Mouse (Mus musculus) hindbrain, embryonic 13.5 days (tissue): ENCODE data around the gene Rapgef6. TPM values are rescaled to one million over a fixed set of nuclear protein-coding genes. Genes with fewer than 3 reads are reported as not detected.
A peak's percentile ranks its signal among the peaks of the same experiment; 100 is the strongest.
"Not testable (repeated sequence)": the region's sequence is repeated elsewhere in the genome, so short reads cannot be mapped to it uniquely, and the experiment has no call there.

ENCODE experiments used
- ATAC-seq: fragments of 200-750 bp; cut with Nextera tagmentation; 2 replicates; pipeline ENCODE4 v1.8.0; 2017; ENCODE audit warnings: moderate TSS enrichment; ENCODE audit not compliant: low FRiP score
- H3K27ac ChIP-seq: fragments of 300-500 bp; sonication (generic); 2 replicates; pipeline ENCODE4 v1.5.1; 2015; ENCODE audit warnings: inconsistent platforms, mild to moderate bottlenecking, moderate library complexity
- H3K27me3 ChIP-seq: fragments of 300-500 bp; sonication (generic); 2 replicates; pipeline ENCODE4 v1.6.1; 2015; ENCODE audit warnings: mild to moderate bottlenecking, inconsistent platforms
- H3K36me3 ChIP-seq: fragments of 300-500 bp; sonication (generic); 2 replicates; pipeline ENCODE4 v1.6.1; 2015; ENCODE audit warnings: mild to moderate bottlenecking, inconsistent platforms
- H3K4me1 ChIP-seq: fragments of 300-500 bp; sonication (generic); replicated peaks from 2 replicates; pipeline ENCODE4 v1.6.1; 2015; ENCODE audit warnings: inconsistent platforms
- H3K4me2 ChIP-seq: fragments of 300-500 bp; sonication (generic); 2 replicates; pipeline ENCODE4 v1.6.1; 2015; ENCODE audit warnings: inconsistent platforms, mild to moderate bottlenecking, moderate library complexity
- H3K4me3 ChIP-seq: fragments of 300-500 bp; sonication (generic); 2 replicates; pipeline ENCODE4 v1.5.1; 2015; ENCODE audit warnings: mild to moderate bottlenecking, inconsistent platforms
- H3K9ac ChIP-seq: fragments of 300-500 bp; sonication (generic); 2 replicates; pipeline ENCODE4 v1.6.1; 2015; ENCODE audit warnings: mild to moderate bottlenecking, inconsistent platforms
- H3K9me3 ChIP-seq: fragments of 300-500 bp; sonication (generic); 2 replicates; pipeline ENCODE4 v1.6.1; 2016; ENCODE audit warnings: inconsistent platforms
- WGBS: fragments of 180-500 bp; shearing (Covaris S2); methylation state at CpG from one replicate; pipeline ENCODE4 v1.1.7; 2015; 5-methylcytosine and 5-hydroxymethylcytosine counted together
- polyA plus RNA-seq: library from polyadenylated mRNA; unstranded; fragments of >200 nt; fragmentation: Nextera tagmentation; extraction: Ambion mirVana; gene quantifications from 2 replicates; pipeline ENCODE4 v1.2.1, GENCODE M21; 2015

The Rapgef6 gene
- polyA plus RNA-seq, 1 experiment from 2014 or later = 43.3 TPM

DNA sequence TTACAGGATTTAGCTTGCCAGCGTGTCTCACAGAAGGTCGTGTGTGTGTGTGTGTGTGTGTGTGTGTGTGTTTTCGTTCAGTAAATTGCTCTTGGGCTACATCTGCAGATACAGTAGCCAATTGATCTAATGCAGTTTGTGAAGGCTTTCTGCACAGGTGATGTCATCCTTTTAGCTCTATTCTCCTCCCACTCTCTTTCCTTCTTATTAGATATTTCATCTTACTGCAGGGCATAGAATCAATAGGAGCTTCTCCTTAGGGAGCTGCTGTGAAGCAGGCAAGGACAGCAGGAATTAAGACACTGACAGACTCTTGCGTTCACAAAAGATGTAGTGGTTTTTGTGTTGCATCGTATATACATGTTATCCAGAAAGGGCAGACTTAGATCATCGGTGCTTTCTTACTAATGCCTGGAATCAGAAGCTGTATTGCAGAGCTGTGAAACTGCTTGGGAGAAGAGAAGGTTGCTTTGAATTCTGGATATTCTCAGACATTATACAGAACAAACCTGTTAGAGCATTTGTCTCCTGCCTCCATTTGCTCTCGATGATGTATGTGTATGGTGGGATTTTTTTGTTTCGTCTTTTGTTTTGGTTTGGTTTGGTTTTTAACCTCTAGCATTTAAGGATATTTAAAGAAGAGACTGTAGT, 73.4 kb downstream of the Rapgef6 start:
- Histone ChIP-seq H3K9me3 (no peaks in the 10 kb centered on the region), H3K36me3 (no peaks in the 10 kb centered on the region), H3K9ac (peak overlapping the region; percentile 65), H3K4me3 (peak overlapping the region; percentile 31), H3K27me3 (no peaks in the 10 kb centered on the region), H3K4me1 (peaks cover 16% of the 10 kb centered on the region), H3K27ac (peak overlapping the region; percentile 87), H3K4me2 (peak overlapping the region; percentile 49)
- peak; percentile 78 for ATAC-seq
- 68% methylated on average over 8 of the region's 8 CpGs for WGBS

GRCm38 (mm10) chr11:54597902-54598447, 75.3 kb downstream of the Rapgef6 start:
- 42% methylated on average over 1 of the region's 1 CpGs for WGBS
- peak overlapping the region; percentile 44; the same call in 1 of the 2 replicates for H3K9ac ChIP-seq
- ATAC-seq = no peak
- no peaks in the 10 kb centered on the region for H3K9me3 ChIP-seq
- H3K36me3 ChIP-seq = no peaks in the 10 kb centered on the region
- H3K27me3 ChIP-seq = no peaks in the 10 kb centered on the region
- H3K4me3 ChIP-seq = peak overlapping the region; percentile 35
- H3K4me2 ChIP-seq = peak overlapping the region; percentile 45
- peak overlapping the region; percentile 5; the same call in 1 of the 2 replicates for H3K27ac ChIP-seq
- peaks cover 12% of the 10 kb centered on the region for H3K4me1 ChIP-seq

- WGBS = 93% methylated on average over 2 of the region's 2 CpGs
Observed at GRCm38 (mm10) chr11:54601121-54601520, 78.5 kb downstream of the Rapgef6 start.

DNA sequence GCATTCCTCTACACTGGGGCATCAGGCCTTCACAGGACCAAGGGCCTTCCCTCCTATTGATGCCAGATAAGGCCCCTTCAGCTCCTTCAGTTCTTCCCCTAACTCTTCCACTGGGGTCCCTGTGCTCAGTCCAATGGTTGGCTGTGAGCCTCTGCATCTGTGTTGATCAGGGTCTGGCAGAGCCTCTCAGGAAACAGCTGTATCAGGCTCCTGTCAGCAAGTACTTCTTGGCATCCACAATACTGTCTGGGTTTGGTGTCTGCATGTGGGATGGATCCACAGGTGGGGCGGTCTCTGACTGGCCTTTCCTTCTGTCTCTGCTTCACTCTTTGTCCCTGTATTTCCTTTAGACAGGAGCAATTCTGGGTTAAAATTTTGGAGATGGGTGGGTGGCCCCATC, 80.1 kb downstream of the Rapgef6 start:
- not testable (repeated sequence) for H3K9ac ChIP-seq, H3K36me3 ChIP-seq, H3K27me3 ChIP-seq, H3K9me3 ChIP-seq, H3K4me2 ChIP-seq, H3K4me1 ChIP-seq, H3K4me3 ChIP-seq, H3K27ac ChIP-seq, ATAC-seq
- WGBS = 94% methylated on average over 1 of the region's 1 CpGs

More at GRCm38 (mm10) chr11:54601121-54601520, 78.5 kb downstream of the Rapgef6 start:
- no peak overlapping the region for H3K27ac ChIP-seq
- no peak for ATAC-seq
- peaks cover 4% of the 10 kb centered on the region; the same call in 1 of the 2 replicates for H3K4me1 ChIP-seq
- no peaks in the 10 kb centered on the region for H3K27me3 ChIP-seq
- no peak overlapping the region for H3K4me2 ChIP-seq
- H3K4me3 ChIP-seq = no peak overlapping the region
- H3K36me3 ChIP-seq = no peaks in the 10 kb centered on the region
- H3K9me3 ChIP-seq = no peaks in the 10 kb centered on the region
- no peak overlapping the region for H3K9ac ChIP-seq

- Histone ChIP-seq H3K4me3 (no peak overlapping the region), H3K4me2 (no peak overlapping the region), H3K9ac (no peak overlapping the region), H3K36me3 (no peaks in the 10 kb centered on the region), H3K4me1 (no peaks in the 10 kb centered on the region; the same call in 1 of the 2 replicates), H3K27ac (no peak overlapping the region), H3K27me3 (no peaks in the 10 kb centered on the region), H3K9me3 (no peaks in the 10 kb centered on the region)
- no peak for ATAC-seq
- 71% methylated on average over 3 of the region's 3 CpGs for WGBS
Observed at GRCm38 (mm10) chr11:54604415-54604814, 81.8 kb downstream of the Rapgef6 start.

DNA sequence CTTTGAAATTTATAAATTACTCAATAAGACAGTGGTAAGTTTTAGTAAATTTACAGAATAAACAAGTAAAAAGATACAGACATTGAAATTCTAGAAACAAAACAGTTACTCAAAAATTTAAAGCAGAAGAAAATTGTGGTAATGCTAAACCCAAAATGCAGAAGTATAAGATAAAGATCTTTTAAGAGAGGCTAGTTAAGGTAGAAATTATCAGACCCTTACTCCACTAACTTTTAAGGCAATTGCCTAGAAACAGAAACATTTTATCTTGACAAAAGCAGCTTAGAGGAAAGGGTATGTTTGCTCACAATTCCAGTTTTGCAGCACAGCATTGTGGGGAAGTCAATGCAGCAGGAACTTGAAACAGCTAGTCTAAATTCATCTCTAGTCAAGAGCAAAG, 91.0 kb downstream of the Rapgef6 start:
- no peak for ATAC-seq
- H3K27me3 ChIP-seq = no peaks in the 10 kb centered on the region
- H3K9me3 ChIP-seq = no peaks in the 10 kb centered on the region
- H3K27ac ChIP-seq = no peak overlapping the region
- no peaks in the 10 kb centered on the region for H3K4me1 ChIP-seq
- no peak overlapping the region for H3K4me3 ChIP-seq
- no peak overlapping the region for H3K9ac ChIP-seq
- no peak overlapping the region for H3K4me2 ChIP-seq
- no peaks in the 10 kb centered on the region for H3K36me3 ChIP-seq

GRCm38 (mm10) chr11:54614560-54614959, 91.9 kb downstream of the Rapgef6 start:
- no peak overlapping the region for H3K4me2 ChIP-seq
- no peaks in the 10 kb centered on the region for H3K36me3 ChIP-seq
- H3K4me3 ChIP-seq = no peak overlapping the region
- 95% methylated on average over 1 of the region's 1 CpGs for WGBS
- no peak overlapping the region for H3K27ac ChIP-seq
- no peak overlapping the region for H3K9ac ChIP-seq
- H3K4me1 ChIP-seq = no peaks in the 10 kb centered on the region
- no peak for ATAC-seq
- H3K27me3 ChIP-seq = no peaks in the 10 kb centered on the region
- no peaks in the 10 kb centered on the region for H3K9me3 ChIP-seq

DNA sequence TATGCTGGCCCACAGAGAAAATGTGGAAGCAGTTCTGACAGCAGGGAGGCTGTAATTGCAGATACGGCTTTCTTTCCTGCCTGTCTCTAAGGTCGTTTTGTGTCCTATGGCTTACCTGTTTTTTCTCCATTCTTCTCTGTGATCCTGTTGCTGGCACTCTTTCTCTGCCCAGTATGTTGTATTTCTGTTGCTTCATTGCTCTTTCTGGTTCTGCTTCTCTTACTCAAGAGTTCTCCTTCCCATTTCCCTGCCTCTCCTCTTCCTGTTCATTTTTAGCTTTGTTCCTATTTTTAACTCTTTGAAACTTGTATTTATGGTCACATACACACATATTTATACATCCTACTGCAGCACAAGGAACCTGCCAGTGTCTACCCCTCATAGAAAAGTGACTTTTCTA, 96.2 kb downstream of the Rapgef6 start:
- Histone ChIP-seq H3K27me3 (no peaks in the 10 kb centered on the region), H3K4me2 (no peak overlapping the region), H3K4me1 (no peaks in the 10 kb centered on the region), H3K36me3 (peaks cover 9% of the 10 kb centered on the region), H3K4me3 (no peak overlapping the region), H3K27ac (no peak overlapping the region), H3K9ac (no peak overlapping the region), H3K9me3 (no peaks in the 10 kb centered on the region)
- WGBS = 52% methylated on average over 2 of the region's 2 CpGs
- ATAC-seq = no peak

DNA sequence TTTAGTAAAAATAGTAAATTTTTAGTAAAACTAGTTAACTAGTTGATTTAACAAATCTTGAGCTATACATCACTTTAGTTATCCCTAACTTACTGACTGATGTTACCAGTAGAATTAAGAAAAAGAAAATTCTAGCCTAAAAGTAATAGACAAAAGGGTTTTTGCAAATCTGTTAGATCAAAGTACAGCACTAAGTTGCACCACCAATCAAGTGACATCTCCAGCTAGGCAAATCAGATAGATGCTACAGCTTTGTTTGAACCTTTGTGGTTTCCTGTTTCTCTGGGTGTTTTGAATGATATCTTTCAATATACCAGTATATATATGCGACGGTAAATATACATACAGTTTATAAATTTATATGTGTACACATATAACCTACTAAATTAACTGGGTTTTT, 99.1 kb downstream of the Rapgef6 start:
- no peak overlapping the region for H3K27ac ChIP-seq
- H3K4me2 ChIP-seq = no peak overlapping the region
- H3K27me3 ChIP-seq = no peaks in the 10 kb centered on the region
- ATAC-seq = no peak
- no peaks in the 10 kb centered on the region for H3K9me3 ChIP-seq
- H3K36me3 ChIP-seq = peaks cover 9% of the 10 kb centered on the region
- H3K4me1 ChIP-seq = no peaks in the 10 kb centered on the region
- H3K9ac ChIP-seq = no peak overlapping the region
- 96% methylated on average over 2 of the region's 2 CpGs for WGBS
- H3K4me3 ChIP-seq = no peak overlapping the region

DNA sequence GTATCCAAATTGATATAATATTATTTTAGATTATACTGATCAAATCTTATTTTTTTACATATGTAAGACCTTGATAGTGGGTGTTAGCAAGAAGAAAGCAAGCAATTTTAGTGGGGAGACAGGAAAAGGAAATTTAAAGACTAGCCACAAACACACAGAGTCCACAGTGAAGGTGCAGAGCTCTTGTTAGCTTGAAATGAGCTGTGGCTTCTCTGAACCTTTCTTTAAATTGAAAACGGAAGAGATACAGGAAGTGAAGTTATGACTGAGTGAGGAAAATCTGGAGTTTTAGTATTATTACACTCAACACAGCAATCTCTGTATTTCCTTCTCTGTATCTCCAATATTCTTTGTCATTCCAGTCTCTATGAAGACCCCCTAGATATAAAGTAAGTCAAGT, 104.3 kb downstream of the Rapgef6 start:
- Histone ChIP-seq H3K27me3 (no peaks in the 10 kb centered on the region), H3K4me3 (no peak overlapping the region), H3K4me2 (no peak overlapping the region), H3K9ac (no peak overlapping the region), H3K9me3 (no peaks in the 10 kb centered on the region), H3K27ac (no peak overlapping the region), H3K4me1 (no peaks in the 10 kb centered on the region), H3K36me3 (peaks cover 13% of the 10 kb centered on the region)
- 90% methylated on average over 1 of the region's 1 CpGs for WGBS
- no peak for ATAC-seq

DNA sequence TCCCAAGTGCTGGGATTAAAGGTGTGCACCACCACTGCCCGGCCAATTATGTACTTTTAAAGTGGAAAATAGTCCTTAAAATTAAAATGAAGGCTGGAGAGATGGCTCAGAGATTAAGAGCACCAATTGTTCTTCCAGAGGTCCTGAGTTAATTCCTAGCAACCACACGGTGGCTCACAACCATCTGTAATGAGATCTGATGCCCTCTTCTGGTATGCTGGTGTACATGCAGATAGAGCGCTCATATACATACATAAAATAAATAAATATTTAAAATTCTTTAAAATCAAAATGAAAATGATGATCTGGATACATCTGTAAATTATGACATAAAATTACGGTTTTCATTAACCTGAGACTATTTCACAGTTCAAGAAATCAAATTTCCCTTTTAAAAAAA, 123.8 kb downstream of the Rapgef6 start:
- H3K9me3 ChIP-seq = no peaks in the 10 kb centered on the region
- no peak for ATAC-seq
- no peaks in the 10 kb centered on the region for H3K4me1 ChIP-seq
- H3K27me3 ChIP-seq = no peaks in the 10 kb centered on the region
- no peak overlapping the region for H3K4me3 ChIP-seq
- H3K9ac ChIP-seq = no peak overlapping the region
- H3K27ac ChIP-seq = no peak overlapping the region
- no peak overlapping the region for H3K4me2 ChIP-seq
- WGBS = 96% methylated on average over 4 of the region's 4 CpGs
- H3K36me3 ChIP-seq = peaks cover 26% of the 10 kb centered on the region

- H3K4me1 ChIP-seq = no peaks in the 10 kb centered on the region
- H3K27me3 ChIP-seq = no peaks in the 10 kb centered on the region
- H3K9me3 ChIP-seq = no peaks in the 10 kb centered on the region
- H3K9ac ChIP-seq = no peak overlapping the region
- H3K36me3 ChIP-seq = peaks cover 23% of the 10 kb centered on the region
- no peak overlapping the region for H3K27ac ChIP-seq
- no peak overlapping the region for H3K4me2 ChIP-seq
- ATAC-seq = no peak
- H3K4me3 ChIP-seq = no peak overlapping the region
Observed at GRCm38 (mm10) chr11:54648573-54648972, 125.9 kb downstream of the Rapgef6 start.

- H3K9me3 ChIP-seq = no peaks in the 10 kb centered on the region
- H3K4me2 ChIP-seq = no peak overlapping the region
- peaks cover 30% of the 10 kb centered on the region for H3K36me3 ChIP-seq
- no peak overlapping the region for H3K27ac ChIP-seq
- H3K9ac ChIP-seq = no peak overlapping the region
- no peaks in the 10 kb centered on the region for H3K4me1 ChIP-seq
- H3K4me3 ChIP-seq = no peak overlapping the region
- WGBS = 89% methylated on average over 2 of the region's 2 CpGs
- no peak for ATAC-seq
- H3K27me3 ChIP-seq = no peaks in the 10 kb centered on the region
Observed at GRCm38 (mm10) chr11:54655420-54655819, 132.8 kb downstream of the Rapgef6 start.
